Mouse (Mus musculus) kidney, adult 11 months (tissue): ENCODE data around the gene Wars.

Experiments used
- DNase-seq: peaks from one replicate; pipeline ENCODE4 v3.0.0; 2022

Gene Wars

GRCm38 (mm10) chr12:108823036-108823435 is 70.9 kb downstream of the Wars start:
- no peak for DNase-seq

GRCm38 (mm10) chr12:108820461-108820860 is 73.5 kb downstream of the Wars start:
- no peak for DNase-seq

- DNase-seq, result no peak
Observed at GRCm38 (mm10) chr12:108816569-108816968, 77.4 kb downstream of the Wars start.

GRCm38 (mm10) chr12:108814470-108814869 is 79.5 kb downstream of the Wars start:
- no peak for DNase-seq

- DNase-seq, result no peak
Observed at GRCm38 (mm10) chr12:108812463-108812862, 81.5 kb downstream of the Wars start.

- DNase-seq, result no peak
Observed at GRCm38 (mm10) chr12:108811133-108811532, 82.8 kb downstream of the Wars start.

GRCm38 (mm10) chr12:108810309-108810708 is 83.7 kb downstream of the Wars start:
- DNase-seq, result no peak
